Mouse (Mus musculus) spleen, adult 18-20 months (tissue): ENCODE data around the gene Dlx4.

Source experiments
- DNase-seq, 2 experiments: peaks; one replicate each; pipeline ENCODE4 v3.0.0; 2022; ENCODE audit warnings: mixed read lengths in 2 of 2

Dlx4 gene

GRCm38 (mm10) chr11:95142980-95143575 lies 3.0 kb downstream of the Dlx4 start:
- DNase-seq: no peak

- DNase-seq: no peak
Observed at GRCm38 (mm10) chr11:95142258-95142657, 3.8 kb downstream of the Dlx4 start.

DNA sequence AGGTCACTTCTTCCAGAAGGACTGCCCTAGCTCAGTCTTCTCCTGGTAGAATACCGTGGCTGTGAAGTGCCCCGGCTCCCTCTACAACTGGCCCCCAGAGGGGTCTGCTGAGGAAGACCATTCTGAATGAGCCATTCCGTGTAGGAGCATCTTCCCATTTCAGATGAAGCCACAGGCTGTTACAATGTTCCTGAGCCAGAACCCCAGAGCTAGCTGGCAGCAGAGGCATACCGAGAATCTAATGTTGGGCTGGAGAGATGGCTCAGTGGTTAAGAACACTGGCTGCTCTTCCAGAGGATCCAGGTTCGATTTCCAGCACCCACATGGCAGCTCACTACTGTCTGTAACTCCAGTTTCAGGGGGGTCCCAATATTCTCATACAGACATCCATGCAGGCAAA lies 6.2 kb downstream of the Dlx4 start:
- DNase-seq: no peak

- DNase-seq: no peak
Observed at GRCm38 (mm10) chr11:95137281-95137680, 8.8 kb downstream of the Dlx4 start.

DNA sequence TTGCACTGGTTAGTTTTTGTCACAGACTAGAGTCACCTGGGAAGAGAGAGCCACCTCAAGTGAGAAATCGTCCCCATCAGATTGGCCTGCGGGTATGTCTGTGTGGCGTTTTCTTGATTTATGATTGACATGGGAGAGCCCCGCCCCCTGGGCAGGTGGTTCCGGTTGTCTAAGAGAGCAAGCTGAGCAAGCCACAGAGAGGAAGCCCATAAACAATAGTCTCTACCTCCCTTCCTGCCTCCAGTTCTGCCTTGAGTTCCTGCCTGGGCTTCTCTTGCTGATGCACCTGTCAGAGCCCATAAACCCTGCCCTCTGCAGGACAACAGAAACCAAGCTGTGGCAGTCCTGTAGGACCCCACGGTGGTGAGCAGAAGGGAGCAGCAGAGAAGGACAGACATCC lies 12.7 kb downstream of the Dlx4 start:
- DNase-seq: no peak

DNA sequence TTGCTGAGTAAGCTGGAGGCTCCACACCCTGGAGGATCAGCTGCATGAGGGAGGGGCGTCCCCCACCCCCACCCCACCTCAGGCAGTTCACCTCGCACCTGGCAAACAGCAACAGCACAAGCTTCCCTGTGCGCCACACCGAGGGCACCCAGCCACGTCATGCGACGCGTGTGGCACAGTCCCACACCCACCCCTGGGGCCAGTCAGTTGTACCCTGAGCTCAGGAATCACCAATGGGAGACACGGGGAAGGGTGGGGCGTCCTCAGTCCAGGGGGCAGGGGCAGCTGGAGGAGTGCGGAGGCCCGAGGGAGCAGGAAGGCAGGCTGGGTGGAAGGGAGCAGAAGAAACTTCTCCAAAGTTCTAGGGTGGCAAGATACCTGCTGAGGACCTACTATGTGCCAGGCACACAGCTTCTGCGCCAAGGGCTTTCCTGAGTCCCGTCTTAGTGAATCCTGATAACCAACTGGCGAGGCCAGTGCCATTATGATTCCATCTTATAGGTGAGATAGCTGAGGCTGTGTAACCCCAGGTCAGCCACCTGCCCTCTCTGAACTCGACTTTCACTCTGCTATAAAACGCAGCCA lies 15.3 kb downstream of the Dlx4 start:
- DNase-seq: no peak

DNA sequence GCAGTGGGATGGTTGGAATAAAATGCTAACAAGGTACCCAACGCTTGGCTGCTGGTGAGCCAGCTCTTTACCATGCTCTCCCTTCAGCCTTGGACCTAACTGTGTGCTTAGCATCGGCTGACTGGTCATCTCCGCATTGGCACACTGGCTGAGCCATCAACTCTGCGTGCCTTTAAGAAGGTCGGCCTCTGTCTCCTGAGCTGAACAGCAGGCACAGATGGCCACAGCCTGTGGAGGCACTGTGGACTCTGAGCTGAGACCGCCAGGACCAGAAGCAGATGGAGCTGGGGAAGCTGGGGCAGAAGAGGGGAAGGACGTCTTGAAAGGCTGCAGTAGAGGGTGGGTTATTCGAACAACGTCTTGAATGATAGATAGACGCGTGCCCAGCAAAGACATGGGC lies 17.7 kb downstream of the Dlx4 start:
- no peak for DNase-seq

GRCm38 (mm10) chr11:95126272-95127245 lies 19.5 kb downstream of the Dlx4 start:
- no peak for DNase-seq

DNA sequence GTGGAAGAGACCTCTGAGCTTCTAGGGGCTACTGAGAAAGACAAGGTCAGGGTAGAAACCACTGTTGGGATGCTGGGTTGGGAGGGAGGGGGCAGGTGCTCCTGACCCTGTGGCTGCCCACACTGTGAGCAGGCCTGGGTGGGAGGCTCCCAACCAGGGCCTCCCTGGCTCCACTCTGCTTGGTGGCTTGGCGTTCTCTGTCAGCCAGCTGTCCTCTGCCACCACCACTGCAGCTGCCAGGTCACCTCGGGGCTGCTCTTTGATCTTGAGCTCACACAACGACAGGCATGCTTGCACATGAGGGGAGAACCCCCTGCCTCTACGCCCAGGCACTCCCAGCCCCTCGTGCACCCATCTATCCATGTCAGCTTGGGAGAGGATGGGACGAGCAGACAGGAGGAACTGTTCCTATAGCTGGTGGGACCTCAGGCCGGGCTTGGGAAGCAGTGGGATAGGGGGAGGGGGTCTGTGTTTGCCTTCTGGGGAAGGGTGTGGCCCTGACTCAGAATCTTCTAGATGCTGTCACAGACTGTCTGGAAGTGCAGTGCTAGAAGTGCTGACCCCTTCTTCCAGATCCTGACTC lies 20.6 kb downstream of the Dlx4 start:
- no peak for DNase-seq

GRCm38 (mm10) chr11:95122100-95122489 lies 24.0 kb downstream of the Dlx4 start:
- no peak for DNase-seq

DNA sequence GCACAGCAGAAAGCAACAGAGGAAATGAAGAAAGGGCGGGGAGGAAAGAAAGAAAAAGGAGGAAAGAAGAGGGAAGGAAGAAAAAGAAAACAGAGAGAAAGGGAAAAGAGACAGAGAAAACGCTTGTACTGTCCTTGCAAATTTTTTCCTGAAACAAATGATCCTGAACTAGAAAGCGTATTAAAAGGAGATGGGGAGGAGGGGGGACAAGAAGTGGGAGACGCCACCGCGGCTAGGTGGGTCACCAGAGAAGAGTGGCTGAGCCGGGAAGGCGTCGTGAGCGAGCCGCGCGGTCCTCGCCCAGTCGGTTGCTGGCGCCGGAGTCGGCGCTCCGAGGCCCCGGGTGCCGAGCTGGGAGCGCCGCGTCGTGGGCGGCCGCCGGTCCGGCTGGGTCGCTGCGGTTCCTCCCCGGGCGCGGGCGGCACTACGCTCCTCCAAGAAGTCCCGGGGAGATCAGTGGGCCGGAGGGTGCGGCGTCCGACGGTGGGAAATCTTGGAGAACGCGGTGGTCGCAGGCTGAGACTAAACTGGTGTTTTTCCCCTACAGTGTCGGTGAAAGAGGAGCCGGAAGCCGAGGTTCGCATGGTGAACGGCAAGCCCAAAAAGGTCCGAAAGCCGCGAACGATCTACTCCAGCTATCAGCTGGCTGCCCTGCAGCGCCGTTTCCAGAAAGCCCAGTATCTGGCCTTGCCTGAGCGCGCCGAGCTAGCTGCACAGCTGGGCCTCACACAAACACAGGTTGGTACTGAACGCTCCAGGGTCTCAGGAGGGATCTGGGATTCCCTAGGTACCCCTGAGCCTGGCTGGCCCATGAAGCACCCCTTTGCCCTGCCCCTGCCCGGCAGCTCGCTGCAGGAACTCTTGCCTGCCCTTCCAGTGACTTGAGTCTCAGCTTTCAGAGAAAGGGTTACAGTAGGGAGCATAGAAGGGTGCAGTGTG lies 24.6 kb downstream of the Dlx4 start:
- no peak for DNase-seq

GRCm38 (mm10) chr11:95120633-95121020 lies 25.4 kb downstream of the Dlx4 start:
- no peak for DNase-seq

- no peak for DNase-seq
Observed at GRCm38 (mm10) chr11:95119990-95120632, 26.0 kb downstream of the Dlx4 start, which contains the start of gene Dlx3. TSS of gene Dlx3 (plus strand) at chr11:95120119.

DNA sequence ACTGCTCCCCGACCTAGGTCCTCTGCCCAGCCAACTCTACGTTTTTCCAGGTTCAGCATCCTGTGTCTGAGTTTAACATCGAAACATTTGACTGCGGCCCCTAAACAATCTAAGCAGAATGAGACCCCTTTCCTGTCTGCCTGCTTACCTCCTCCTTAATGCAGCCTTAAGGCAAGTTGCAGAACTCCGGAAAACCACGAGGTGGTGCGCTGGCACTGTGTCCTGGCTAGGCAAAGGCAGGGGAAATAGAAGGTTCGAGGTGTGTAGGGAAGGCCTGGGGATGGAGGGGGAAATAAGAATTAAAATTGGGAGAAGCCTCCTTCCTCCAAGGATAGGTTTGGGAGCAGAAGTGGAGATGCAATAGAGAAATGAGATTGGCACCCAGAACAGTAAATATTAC lies 27.6 kb downstream of the Dlx4 start:
- peak; percentile 27 to 60 for DNase-seq

GRCm38 (mm10) chr11:95117030-95117429 lies 29.0 kb downstream of the Dlx4 start:
- peak in 1 of 2 experiments; percentile 49 for DNase-seq

DNA sequence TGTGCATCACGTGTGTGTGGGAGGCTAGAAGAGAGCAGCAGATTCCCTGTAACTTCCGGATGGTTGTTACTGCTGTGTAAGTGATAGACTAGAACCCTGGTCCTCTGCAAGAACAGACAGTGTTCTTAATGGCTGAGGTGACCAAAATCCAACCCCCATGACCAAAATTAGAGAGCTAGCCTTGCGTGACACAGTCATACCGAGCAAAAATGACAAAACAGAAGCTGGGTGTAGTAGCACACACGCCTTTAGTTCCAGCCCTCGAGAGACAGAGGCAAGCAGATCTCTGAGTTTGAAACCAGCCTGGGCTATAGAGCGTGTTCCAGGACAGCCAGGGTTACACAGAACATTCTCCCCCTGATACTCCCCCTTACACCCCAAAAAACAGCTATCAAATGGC lies 36.0 kb downstream of the Dlx4 start:
- no peak for DNase-seq

- no peak for DNase-seq
Observed at GRCm38 (mm10) chr11:95109000-95109399, 37.1 kb downstream of the Dlx4 start.

DNA sequence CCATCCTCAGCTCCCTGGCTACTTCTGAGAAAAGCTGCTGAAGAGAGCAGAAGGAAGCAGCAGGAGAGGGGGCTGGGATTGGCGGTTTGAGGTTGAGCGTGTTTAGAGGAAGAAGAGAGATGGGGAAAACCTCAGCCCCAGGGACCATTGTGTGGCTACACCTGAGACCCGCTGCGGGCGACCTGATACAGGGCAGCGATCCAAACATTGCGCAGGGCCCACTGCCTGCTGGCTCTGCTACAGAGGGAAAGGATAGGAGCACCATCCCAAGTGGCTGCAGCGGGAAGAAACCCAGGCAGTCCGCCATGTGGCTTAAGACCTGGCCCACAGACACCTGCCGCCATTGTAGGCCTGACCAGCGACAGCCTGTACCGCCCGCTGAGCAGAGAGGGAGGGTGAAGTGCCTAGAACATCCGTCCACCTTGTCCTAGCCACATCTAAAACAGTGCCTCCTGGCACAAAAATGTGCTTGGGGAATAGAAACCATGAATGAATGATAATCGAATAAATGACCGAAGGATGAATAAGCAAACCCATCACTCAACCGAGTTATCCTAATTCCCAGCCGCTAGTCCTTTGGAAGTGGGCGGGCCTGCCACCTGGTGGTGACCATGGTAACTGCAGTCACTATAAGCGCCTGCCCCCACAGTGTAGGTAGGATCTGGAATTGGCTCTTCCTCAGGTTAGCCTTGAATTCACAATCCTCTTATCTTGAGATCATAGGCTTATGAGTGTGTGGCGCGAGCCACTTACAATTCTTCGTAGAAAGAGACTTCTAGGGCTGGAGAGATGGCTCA lies 39.4 kb downstream of the Dlx4 start:
- peak; percentile 25 to 68 for DNase-seq

DNA sequence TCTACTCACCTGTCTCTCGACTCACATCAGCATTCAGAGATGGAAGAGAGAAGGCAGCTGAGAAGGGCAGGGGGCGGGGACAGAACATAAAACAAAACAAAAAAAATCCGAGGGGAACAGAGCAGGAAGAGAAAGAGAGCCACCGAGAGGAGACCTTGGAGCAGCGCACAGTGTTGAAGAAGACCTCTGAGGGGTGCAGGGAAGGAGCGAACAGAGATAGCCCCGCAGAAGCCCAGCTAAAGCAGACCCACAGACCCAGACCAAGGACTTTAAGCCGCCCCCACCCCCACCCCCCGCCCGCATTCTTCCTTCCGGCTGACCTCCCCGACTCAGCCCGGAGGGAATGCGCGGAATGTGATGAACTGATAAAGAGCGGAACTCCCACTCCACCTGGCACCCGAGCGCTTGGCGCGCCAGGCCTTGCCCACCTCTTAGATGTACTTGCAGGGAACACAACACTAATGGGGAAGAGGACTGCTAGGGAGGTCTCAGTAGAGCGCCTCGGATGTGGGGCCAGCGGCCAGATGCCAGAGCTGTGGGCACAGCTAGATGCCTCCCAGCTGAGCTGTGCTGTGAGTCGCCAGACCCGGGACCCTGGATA lies 40.7 kb downstream of the Dlx4 start:
- no peak for DNase-seq

GRCm38 (mm10) chr11:95104266-95104665 lies 41.8 kb downstream of the Dlx4 start:
- no peak for DNase-seq
